Mouse (Mus musculus): ENCODE measurements around the gene Zfp628. TPM values are rescaled to one million over a fixed set of nuclear protein-coding genes. Genes with fewer than 3 reads are reported as not detected.
"Not testable (repeated sequence)": the region's sequence is repeated elsewhere in the genome, so short reads cannot be mapped to it uniquely, and the experiment has no call there.

The Zfp628 gene
- 9.7 TPM in 2 replicates for polyA plus RNA-seq (2012; rRNA removed)

GRCm38 (mm10) chr7:4915007-4915665 is at the start of gene Zfp628:
Zfp628 (plus strand) TSS chr7:4915217.
- TF ChIP-seq POLR2A (IDR thresholded peaks at IDR 0.05; ENCODE audit: extremely low read depth, insufficient read depth, low read length) (peak; percentile 88), CTCF (IDR thresholded peaks at IDR 0.05; ENCODE audit: extremely low read depth, insufficient read depth, low read length) (no peak)
- peak within 1 kb of the TSS; percentile 88 for H3K27ac ChIP-seq (ENCODE audit: insufficient read depth, low read length)
- H3K4me3 ChIP-seq (ENCODE audit: insufficient read depth, low read length): peak within 1 kb of the TSS; percentile 84
- H3K4me1 ChIP-seq (ENCODE audit: control insufficient read depth, insufficient read depth, low read length): peaks cover 8% of the 10 kb centered on the region; the same call in 1 of the 2 replicates

- Histone ChIP-seq H3K4me1 (ENCODE audit: control insufficient read depth, insufficient read depth, low read length) (no peaks in the 10 kb centered on the region), H3K4me3 (ENCODE audit: insufficient read depth, low read length) (peak overlapping the region; percentile 65), H3K27ac (ENCODE audit: insufficient read depth, low read length) (peak overlapping the region; percentile 83)
- no peak for TF ChIP-seq CTCF (IDR thresholded peaks at IDR 0.05; ENCODE audit: extremely low read depth, insufficient read depth, low read length)
- peak; percentile 93 for TF ChIP-seq POLR2A (IDR thresholded peaks at IDR 0.05; ENCODE audit: extremely low read depth, insufficient read depth, low read length)
Observed at GRCm38 (mm10) chr7:4865579-4866493, 49.2 kb upstream of the Zfp628 start.

- Histone ChIP-seq H3K27ac (ENCODE audit: insufficient read depth, low read length) (peak overlapping the region; percentile 83), H3K4me3 (ENCODE audit: insufficient read depth, low read length) (peak overlapping the region; percentile 65), H3K4me1 (ENCODE audit: control insufficient read depth, insufficient read depth, low read length) (no peaks in the 10 kb centered on the region)
- TF ChIP-seq CTCF (IDR thresholded peaks at IDR 0.05; ENCODE audit: extremely low read depth, insufficient read depth, low read length): no peak
- TF ChIP-seq POLR2A (IDR thresholded peaks at IDR 0.05; ENCODE audit: extremely low read depth, insufficient read depth, low read length): no peak
Observed at GRCm38 (mm10) chr7:4866631-4867180, 48.3 kb upstream of the Zfp628 start.

GRCm38 (mm10) chr7:4870133-4870532 is 44.9 kb upstream of the Zfp628 start, which contains the start of gene Isoc2b:
Isoc2b (minus strand) TSS chr7:4870258.
- no peak within 1 kb of the TSS for H3K27ac ChIP-seq (ENCODE audit: insufficient read depth, low read length)
- TF ChIP-seq CTCF (IDR thresholded peaks at IDR 0.05; ENCODE audit: extremely low read depth, insufficient read depth, low read length) (no peak), POLR2A (IDR thresholded peaks at IDR 0.05; ENCODE audit: extremely low read depth, insufficient read depth, low read length) (no peak)
- no peaks in the 10 kb centered on the region for H3K4me1 ChIP-seq (ENCODE audit: control insufficient read depth, insufficient read depth, low read length)
- no peak within 1 kb of the TSS for H3K4me3 ChIP-seq (ENCODE audit: insufficient read depth, low read length)

DNA sequence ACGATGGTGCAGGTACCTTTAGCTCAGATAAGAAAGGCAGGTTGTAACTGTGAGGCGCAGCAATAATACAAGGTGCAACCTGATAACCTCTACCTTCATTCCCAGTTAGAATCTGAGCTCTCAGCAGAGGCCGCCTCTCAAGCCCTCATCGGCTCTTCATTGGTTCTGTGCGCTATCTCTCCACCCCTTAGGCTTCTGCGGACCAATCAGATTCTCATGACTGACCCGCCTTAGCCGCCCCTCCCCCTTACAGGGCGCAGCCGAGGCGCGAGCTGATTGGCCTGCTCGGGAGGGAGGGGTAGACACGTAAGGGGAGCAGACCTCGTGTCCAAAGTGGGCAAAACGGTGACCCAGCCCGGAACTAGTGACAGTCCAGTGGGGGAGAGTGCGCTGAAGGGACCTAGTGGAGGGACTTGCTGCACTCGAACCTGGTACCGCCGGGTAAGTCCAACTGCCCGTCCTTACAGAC is 38.2 kb upstream of the Zfp628 start, which contains the start of gene Isoc2a:
TSS of gene Isoc2a (plus strand) at position 401 of the 469 bp plus-strand sequence.
- Histone ChIP-seq H3K4me1 (ENCODE audit: control insufficient read depth, insufficient read depth, low read length) (no peaks in the 10 kb centered on the region; the same call in 1 of the 2 replicates), H3K4me3 (ENCODE audit: insufficient read depth, low read length) (peak within 1 kb of the TSS; percentile 80), H3K27ac (ENCODE audit: insufficient read depth, low read length) (no peak within 1 kb of the TSS)
- TF ChIP-seq CTCF (IDR thresholded peaks at IDR 0.05; ENCODE audit: extremely low read depth, insufficient read depth, low read length) (no peak), POLR2A (IDR thresholded peaks at IDR 0.05; ENCODE audit: extremely low read depth, insufficient read depth, low read length) (peak; percentile 87)

GRCm38 (mm10) chr7:4877226-4877625 is 37.8 kb upstream of the Zfp628 start:
- Histone ChIP-seq H3K4me3 (ENCODE audit: insufficient read depth, low read length) (peak overlapping the region; percentile 80), H3K4me1 (ENCODE audit: control insufficient read depth, insufficient read depth, low read length) (no peaks in the 10 kb centered on the region; the same call in 1 of the 2 replicates), H3K27ac (ENCODE audit: insufficient read depth, low read length) (no peak overlapping the region)
- TF ChIP-seq POLR2A (IDR thresholded peaks at IDR 0.05; ENCODE audit: extremely low read depth, insufficient read depth, low read length) (no peak), CTCF (IDR thresholded peaks at IDR 0.05; ENCODE audit: extremely low read depth, insufficient read depth, low read length) (no peak)

GRCm38 (mm10) chr7:4878186-4878585 is 36.8 kb upstream of the Zfp628 start:
- no peak overlapping the region for H3K4me3 ChIP-seq (ENCODE audit: insufficient read depth, low read length)
- no peak overlapping the region for H3K27ac ChIP-seq (ENCODE audit: insufficient read depth, low read length)
- no peak for TF ChIP-seq POLR2A (IDR thresholded peaks at IDR 0.05; ENCODE audit: extremely low read depth, insufficient read depth, low read length)
- no peak for TF ChIP-seq CTCF (IDR thresholded peaks at IDR 0.05; ENCODE audit: extremely low read depth, insufficient read depth, low read length)
- H3K4me1 ChIP-seq (ENCODE audit: control insufficient read depth, insufficient read depth, low read length): no peaks in the 10 kb centered on the region; the same call in 1 of the 2 replicates

GRCm38 (mm10) chr7:4879036-4879435 is 36.0 kb upstream of the Zfp628 start:
- not testable (repeated sequence) for H3K4me1 ChIP-seq (ENCODE audit: control insufficient read depth, insufficient read depth, low read length); H3K27ac ChIP-seq (ENCODE audit: insufficient read depth, low read length); H3K4me3 ChIP-seq (ENCODE audit: insufficient read depth, low read length)

GRCm38 (mm10) chr7:4886680-4887079 is 28.3 kb upstream of the Zfp628 start:
- Histone ChIP-seq H3K27ac (ENCODE audit: insufficient read depth, low read length) (no peak overlapping the region), H3K4me1 (ENCODE audit: control insufficient read depth, insufficient read depth, low read length) (no peaks in the 10 kb centered on the region), H3K4me3 (ENCODE audit: insufficient read depth, low read length) (no peak overlapping the region)
- TF ChIP-seq CTCF (IDR thresholded peaks at IDR 0.05; ENCODE audit: extremely low read depth, insufficient read depth, low read length): no peak
- TF ChIP-seq POLR2A (IDR thresholded peaks at IDR 0.05; ENCODE audit: extremely low read depth, insufficient read depth, low read length): no peak

All from cortical plate, adult 2 months (tissue).